In the genomic region with DNA sequence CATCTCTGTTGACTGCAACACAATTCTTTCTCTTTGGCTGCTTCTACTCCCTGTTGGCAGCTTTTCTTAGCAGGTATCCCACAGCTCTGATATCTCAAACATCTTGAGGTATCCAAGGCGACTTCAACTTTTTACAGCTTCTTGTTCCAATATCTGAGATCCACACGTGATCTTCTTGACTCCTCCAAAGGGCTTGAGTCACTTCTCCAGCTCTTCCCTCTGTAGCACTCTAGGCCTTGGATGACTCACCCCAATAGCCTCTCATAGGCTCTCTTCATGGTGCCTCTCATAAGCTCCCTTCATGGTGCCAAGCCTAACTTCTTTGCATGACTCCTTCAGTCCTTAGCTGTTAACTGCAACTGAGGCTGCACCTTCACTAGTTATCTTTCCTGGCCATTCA, we compare ENCODE assay signal across 15 mouse cellular contexts.
"Had no signal": no experiment of that assay in that cellular context is flagged by ENCODE, and none has a peak within 500 bp of the region (broad histone marks: within the 10 kb centered on the region; RNA-seq: fewer than 3 reads in every experiment).

No protein-coding gene starts in this region.

- H3K4me3 ChIP-seq: kidney, embryonic 15.5 days; left cerebral cortex, adult 2 months; limb, embryonic 10.5 days; lung, embryonic 15.5 days; megakaryocyte, embryonic 14.5 days; midbrain, embryonic 12.5 days; neural tube, embryonic 12.5 days had no signal

- H3K27ac ChIP-seq: kidney, embryonic 15.5 days; left cerebral cortex, adult 2 months; limb, embryonic 10.5 days; lung, embryonic 15.5 days; midbrain, embryonic 12.5 days; neural tube, embryonic 12.5 days had no signal

- DNase-seq: kidney, adult 2 months; kidney, postnatal 25 days; lung, postnatal 4 days; right cerebral cortex, postnatal 4 days; spleen, adult 18-20 months; thymus, adult 18-20 months; thymus, postnatal 14 days had no signal

- H3K9me3 ChIP-seq: kidney, embryonic 15.5 days; limb, embryonic 10.5 days; lung, embryonic 15.5 days; megakaryocyte, embryonic 14.5 days; midbrain, embryonic 12.5 days; neural tube, embryonic 12.5 days had no signal

- H3K4me2 ChIP-seq: kidney, embryonic 15.5 days; liver, embryonic 11.5 days; lung, embryonic 15.5 days; midbrain, embryonic 12.5 days; neural tube, embryonic 12.5 days had no signal

- H3K9ac ChIP-seq: kidney, embryonic 15.5 days; lung, embryonic 15.5 days; midbrain, embryonic 12.5 days; neural tube, embryonic 12.5 days had no signal

- H3K27me3 ChIP-seq: kidney, embryonic 15.5 days; lung, embryonic 15.5 days; megakaryocyte, embryonic 14.5 days; midbrain, embryonic 12.5 days; neural tube, embryonic 12.5 days had no signal

- H3K36me3 ChIP-seq: kidney, embryonic 15.5 days; limb, embryonic 10.5 days; lung, embryonic 15.5 days; midbrain, embryonic 12.5 days; neural tube, embryonic 12.5 days had no signal
